Mouse (Mus musculus): ENCODE data around the gene Gm3558.
"Not testable (repeated sequence)": the region's sequence is repeated elsewhere in the genome, so short reads cannot be mapped to it uniquely, and the experiment has no call there.

The Gm3558 gene

DNA sequence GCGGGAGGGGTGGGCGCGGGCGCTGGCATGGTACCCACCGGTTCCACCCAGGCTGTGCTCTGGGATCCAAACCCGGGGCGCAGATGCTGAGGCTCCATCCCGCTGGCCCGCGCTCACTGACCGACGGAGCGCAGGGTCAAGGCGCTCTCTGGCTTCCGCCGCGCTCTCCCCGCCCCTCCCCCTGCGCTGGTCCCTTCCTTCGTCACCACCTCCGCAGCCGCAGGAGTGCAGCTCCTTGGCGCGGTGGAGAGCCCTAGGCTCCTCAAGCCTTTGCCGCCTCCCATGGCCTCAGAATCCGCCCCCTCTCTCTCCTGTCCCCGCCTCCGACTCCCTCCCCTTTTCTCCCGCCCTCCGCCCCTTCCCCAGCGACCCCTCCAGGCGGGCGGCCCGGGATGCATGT, at the start of gene Gm3558:
TSS of gene Gm3558 (minus strand) at position 185 of the 400 bp plus-strand sequence.
- not testable (repeated sequence) for DNase-seq

DNA sequence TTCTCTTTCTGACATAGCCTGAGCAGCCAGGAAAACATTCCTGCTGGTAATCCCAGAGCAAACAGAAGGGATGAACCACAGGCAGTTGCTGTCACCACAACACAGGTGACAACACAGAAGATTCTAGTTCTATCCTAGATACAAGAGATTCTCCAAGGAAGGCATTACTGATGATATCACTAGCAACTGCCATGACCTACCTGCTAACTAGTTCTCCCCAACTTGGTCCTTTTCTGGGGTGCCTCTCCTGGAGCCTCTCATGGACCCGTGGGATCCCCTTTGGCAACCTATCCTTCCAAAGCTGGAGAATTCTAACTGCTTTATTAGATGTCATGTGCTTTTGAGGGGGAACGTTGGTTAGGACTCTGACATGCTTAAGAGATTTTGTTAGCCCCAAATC, 27.1 kb upstream of the Gm3558 start, which contains the start of gene Gm10338:
TSS of gene Gm10338 (minus strand) at position 101 of the 400 bp plus-strand sequence.
- DNase-seq: not testable (repeated sequence)

GRCm38 (mm10) chr14:7567890-7568289, 476 bp downstream of the Gm3558 start:
- not testable (repeated sequence) for DNase-seq

GRCm38 (mm10) chr14:7567266-7567665, 1.1 kb downstream of the Gm3558 start:
- not testable (repeated sequence) for DNase-seq
